ENCODE assay signal across 31 mouse cellular contexts in genomic region chr11:93603575-93603974, GRCm38 (mm10).
A peak's percentile ranks its signal among the peaks of the same experiment; 100 is the strongest.
DNase-seq lines count a peak whose midpoint lies in the region; ATAC-seq and TF ChIP-seq lines count a peak whose summit lies in the region.
"Had no signal": no experiment of that assay in that cellular context is flagged by ENCODE, and none has a peak within 500 bp of the region (broad histone marks: within the 10 kb centered on the region; RNA-seq: fewer than 3 reads in every experiment).

No protein-coding gene starts in this region.

- no peak for ATAC-seq in forebrain, embryonic 14.5 days
- ATAC-seq in forebrain, embryonic 16.5 days = no peak
- peak; percentile 75 for ATAC-seq in limb, embryonic 13.5 days (ENCODE audit: low FRiP score, low read depth)
- peak; percentile 89 for ATAC-seq in limb, embryonic 14.5 days (ENCODE audit: low FRiP score, low read depth)
- no peak for ATAC-seq in CD4-positive, CD25-positive, alpha-beta regulatory T cell, adult 4 months
- ATAC-seq: forebrain, embryonic 13.5 days; inflammation-experienced regulatory T-cells, adult 6 months; Patski had no signal

- H3K27me3 ChIP-seq in forebrain, embryonic 14.5 days (replicated peaks; ENCODE audit: control insufficient read depth, insufficient read depth, low read length) = no peaks in the 10 kb centered on the region
- no peaks in the 10 kb centered on the region for H3K27me3 ChIP-seq in forebrain, embryonic 16.5 days (replicated peaks; ENCODE audit: control insufficient read depth, insufficient read depth, low read length)
- no peaks in the 10 kb centered on the region for H3K27me3 ChIP-seq in limb, embryonic 13.5 days
- H3K27me3 ChIP-seq in limb, embryonic 10.5 days (ENCODE audit: low read depth, poor library complexity, severe bottlenecking) = no peaks in the 10 kb centered on the region
- H3K27me3 ChIP-seq in limb, embryonic 14.5 days (ENCODE audit: control insufficient read depth, insufficient read depth, low read length) = no peaks in the 10 kb centered on the region
- H3K27me3 ChIP-seq: forebrain, embryonic 13.5 days; kidney, embryonic 15.5 days; limb, embryonic 15.5 days; liver, embryonic 13.5 days had no signal

- DNase-seq in forebrain, embryonic 14.5 days (ENCODE audit: low spot score) = peak; percentile 25
- DNase-seq in limb, embryonic 10.5 days (ENCODE audit: low spot score) = no peak
- DNase-seq in R1 (ENCODE audit: low read depth, low spot score) = peak; percentile 37
- DNase-seq in limb, embryonic 14.5 days (ENCODE audit: low spot score) = no peak
- DNase-seq: adrenal gland, postnatal 25 days; cerebellum, adult 2 months; cerebellum, postnatal 14 days; gastrocnemius, adult 2 months; gastrocnemius, postnatal 36 days; heart, adult 18-20 months; heart, postnatal 36 days; kidney, adult 18-20 months; kidney, postnatal 36 days; liver, embryonic 13.5 days; lung, adult 2 months; lung, postnatal 10 days; right cerebral cortex, postnatal 14 days; thymus, postnatal 4 days had no signal

- WGBS in forebrain, embryonic 14.5 days = 61% methylated on average over 1 of the region's 1 CpGs
- WGBS in forebrain, embryonic 16.5 days = 70% methylated on average over 1 of the region's 1 CpGs
- WGBS in limb, embryonic 13.5 days = 44% methylated on average over 1 of the region's 1 CpGs
- WGBS in limb, embryonic 10.5 days = 88% methylated on average over 1 of the region's 1 CpGs
- WGBS in limb, embryonic 14.5 days = 42% methylated on average over 1 of the region's 1 CpGs

- H3K4me3 ChIP-seq in forebrain, embryonic 14.5 days (ENCODE audit: low read depth, low read length) = no peak overlapping the region
- H3K4me3 ChIP-seq in forebrain, embryonic 16.5 days (replicated peaks; ENCODE audit: low read length) = no peak overlapping the region
- H3K4me3 ChIP-seq in limb, embryonic 13.5 days = no peak overlapping the region
- no peak overlapping the region for H3K4me3 ChIP-seq in limb, embryonic 10.5 days
- H3K4me3 ChIP-seq in limb, embryonic 14.5 days (replicated peaks; ENCODE audit: low read length) = no peak overlapping the region
- H3K4me3 ChIP-seq: forebrain, embryonic 13.5 days; gastrocnemius, adult 2 months; kidney, embryonic 15.5 days; layer of hippocampus, adult 2 months; left cerebral cortex, adult 2 months; limb, embryonic 15.5 days; liver, embryonic 13.5 days had no signal

- no peaks in the 10 kb centered on the region for H3K36me3 ChIP-seq in forebrain, embryonic 14.5 days (ENCODE audit: control insufficient read depth, insufficient read depth, low read length)
- no peaks in the 10 kb centered on the region for H3K36me3 ChIP-seq in forebrain, embryonic 16.5 days (ENCODE audit: control insufficient read depth, insufficient read depth)
- no peaks in the 10 kb centered on the region for H3K36me3 ChIP-seq in limb, embryonic 13.5 days
- no peaks in the 10 kb centered on the region for H3K36me3 ChIP-seq in limb, embryonic 10.5 days
- H3K36me3 ChIP-seq in limb, embryonic 14.5 days (ENCODE audit: control insufficient read depth, insufficient read depth, low read length) = no peaks in the 10 kb centered on the region
- H3K36me3 ChIP-seq: kidney, embryonic 15.5 days; limb, embryonic 15.5 days; liver, embryonic 13.5 days had no signal

- no peak overlapping the region for H3K4me2 ChIP-seq in forebrain, embryonic 14.5 days (ENCODE audit: low read length)
- H3K4me2 ChIP-seq in forebrain, embryonic 16.5 days (ENCODE audit: low read length) = no peak overlapping the region
- no peak overlapping the region for H3K4me2 ChIP-seq in limb, embryonic 13.5 days (replicated peaks)
- H3K4me2 ChIP-seq in limb, embryonic 14.5 days (replicated peaks; ENCODE audit: low read depth, low read length, severe bottlenecking) = no peak overlapping the region
- H3K4me2 ChIP-seq: forebrain, embryonic 13.5 days; heart, embryonic 11.5 days; kidney, embryonic 15.5 days; limb, embryonic 15.5 days; liver, embryonic 13.5 days; midbrain, embryonic 11.5 days had no signal

- TF ChIP-seq POLR2A in limb, embryonic 14.5 days (IDR thresholded peaks at IDR 0.05; ENCODE audit: borderline replicate concordance, extremely low read depth, insufficient read depth, insufficient read length) = no peak

- no peak overlapping the region for H3K27ac ChIP-seq in forebrain, embryonic 14.5 days (ENCODE audit: low read depth, low read length)
- no peak overlapping the region for H3K27ac ChIP-seq in forebrain, embryonic 16.5 days (ENCODE audit: low read length)
- no peak overlapping the region for H3K27ac ChIP-seq in limb, embryonic 13.5 days
- no peak overlapping the region for H3K27ac ChIP-seq in limb, embryonic 10.5 days
- H3K27ac ChIP-seq in limb, embryonic 14.5 days (replicated peaks; ENCODE audit: low read depth, low read length) = no peak overlapping the region
- H3K27ac ChIP-seq: forebrain, embryonic 13.5 days; gastrocnemius, adult 2 months; kidney, embryonic 15.5 days; layer of hippocampus, adult 2 months; left cerebral cortex, adult 2 months; limb, embryonic 15.5 days; liver, embryonic 13.5 days; macrophage had no signal

- H3K9ac ChIP-seq in forebrain, embryonic 14.5 days (ENCODE audit: low read length) = no peak overlapping the region
- H3K9ac ChIP-seq in forebrain, embryonic 16.5 days (replicated peaks; ENCODE audit: low read depth, low read length) = no peak overlapping the region
- no peak overlapping the region for H3K9ac ChIP-seq in limb, embryonic 13.5 days
- H3K9ac ChIP-seq in limb, embryonic 14.5 days (ENCODE audit: low read depth, low read length, severe bottlenecking) = no peak overlapping the region
- H3K9ac ChIP-seq: forebrain, embryonic 13.5 days; kidney, embryonic 15.5 days; limb, embryonic 15.5 days; liver, embryonic 13.5 days had no signal

- H3K4me1 ChIP-seq in forebrain, embryonic 14.5 days (ENCODE audit: control insufficient read depth, insufficient read depth, low read length) = no peaks in the 10 kb centered on the region
- H3K4me1 ChIP-seq in forebrain, embryonic 16.5 days (replicated peaks; ENCODE audit: control insufficient read depth, insufficient read depth, low read length) = no peaks in the 10 kb centered on the region
- H3K4me1 ChIP-seq in limb, embryonic 13.5 days = peaks cover 11% of the 10 kb centered on the region
- no peaks in the 10 kb centered on the region for H3K4me1 ChIP-seq in limb, embryonic 10.5 days
- H3K4me1 ChIP-seq in limb, embryonic 14.5 days (ENCODE audit: control insufficient read depth, insufficient read depth, low read length) = no peaks in the 10 kb centered on the region; the same call in 1 of the 2 replicates
- H3K4me1 ChIP-seq: forebrain, embryonic 13.5 days; kidney, embryonic 15.5 days; limb, embryonic 15.5 days; liver, embryonic 13.5 days had no signal

- H3K9me3 ChIP-seq in forebrain, embryonic 14.5 days (replicated peaks; ENCODE audit: control insufficient read depth, low read length) = no peaks in the 10 kb centered on the region
- no peaks in the 10 kb centered on the region for H3K9me3 ChIP-seq in forebrain, embryonic 16.5 days (ENCODE audit: control insufficient read depth, low read length)
- H3K9me3 ChIP-seq in limb, embryonic 13.5 days = no peaks in the 10 kb centered on the region
- H3K9me3 ChIP-seq in limb, embryonic 10.5 days (replicated peaks) = no peaks in the 10 kb centered on the region
- H3K9me3 ChIP-seq in limb, embryonic 14.5 days (ENCODE audit: control insufficient read depth, low read length) = no peaks in the 10 kb centered on the region
- H3K9me3 ChIP-seq: forebrain, embryonic 13.5 days; kidney, embryonic 15.5 days; limb, embryonic 15.5 days had no signal

Comparison
In these comparisons a context has a peak if more than half of its experiments do, and no peak if none do; other contexts are left out.
1. ATAC-seq: peak in limb, embryonic 13.5 days (single experiment) and limb, embryonic 14.5 days (single experiment); none in forebrain, embryonic 14.5 days (single experiment), forebrain, embryonic 16.5 days (single experiment) and CD4-positive, CD25-positive, alpha-beta regulatory T cell, adult 4 months (single experiment).
2. DNase-seq: peak in forebrain, embryonic 14.5 days (single experiment) and R1 (single experiment); none in limb, embryonic 10.5 days (single experiment) and limb, embryonic 14.5 days (single experiment).